Mouse (Mus musculus) embryonic facial prominence, embryonic 12.5 days (tissue): ENCODE data around the gene Lipk. TPM values are rescaled to one million over a fixed set of nuclear protein-coding genes. Genes with fewer than 3 reads are reported as not detected.

Experiments
- ATAC-seq: fragments of 200-750 bp; cut with Nextera tagmentation; 2 replicates; pipeline ENCODE4 v1.8.0; 2017; ENCODE audit not compliant: insufficient number of reproducible peaks, insufficient read depth, low FRiP score, low TSS enrichment
- H3K27ac ChIP-seq: fragments of 300-500 bp; sonication (generic); 2 replicates; pipeline ENCODE4 v1.5.1; 2016; ENCODE audit warnings: mild to moderate bottlenecking
- H3K27me3 ChIP-seq: fragments of 300-500 bp; sonication (generic); 2 replicates; pipeline ENCODE4 v1.6.1; 2016; ENCODE audit warnings: mild to moderate bottlenecking, moderate library complexity
- H3K36me3 ChIP-seq: fragments of 300-500 bp; sonication (generic); 2 replicates; pipeline ENCODE4 v1.6.1; 2016; ENCODE audit warnings: mild to moderate bottlenecking
- H3K4me1 ChIP-seq: fragments of 300-500 bp; sonication (generic); 2 replicates; pipeline ENCODE4 v1.6.1; 2016
- H3K4me2 ChIP-seq: fragments of 300-500 bp; sonication (generic); replicated peaks from 2 replicates; pipeline ENCODE4 v1.6.1; 2016; ENCODE audit warnings: mild to moderate bottlenecking, moderate library complexity
- H3K4me3 ChIP-seq: fragments of 300-500 bp; sonication (generic); 2 replicates; pipeline ENCODE4 v1.5.1; 2016; ENCODE audit warnings: mild to moderate bottlenecking
- H3K9ac ChIP-seq: fragments of 300-500 bp; sonication (generic); 2 replicates; pipeline ENCODE4 v1.6.1; 2016; ENCODE audit warnings: mild to moderate bottlenecking, moderate library complexity
- H3K9me3 ChIP-seq: fragments of 300-500 bp; sonication (generic); 2 replicates; pipeline ENCODE4 v1.6.1; 2016; ENCODE audit warnings: mild to moderate bottlenecking, moderate library complexity
- WGBS: fragments of 180-500 bp; shearing (Covaris S2); methylation state at CpG from one replicate; pipeline ENCODE4 v1.1.7; 2016; 5-methylcytosine and 5-hydroxymethylcytosine counted together
- polyA plus RNA-seq: library from polyadenylated mRNA; unstranded; fragments of >200 nt; fragmentation: Nextera tagmentation; extraction: Ambion mirVana; gene quantifications from 2 replicates; pipeline ENCODE4 v1.2.1, GENCODE M21; 2016

Gene Lipk
- polyA plus RNA-seq, result not detected in 2 replicates

- H3K9me3 ChIP-seq, result no peaks in the 10 kb centered on the region
- H3K27me3 ChIP-seq, result no peaks in the 10 kb centered on the region
- no peak within 1 kb of the TSS for H3K4me2 ChIP-seq
- WGBS, result 86% methylated on average over 6 of the region's 6 CpGs
- H3K4me1 ChIP-seq, result no peaks in the 10 kb centered on the region
- no peak within 1 kb of the TSS for H3K27ac ChIP-seq
- H3K36me3 ChIP-seq, result no peaks in the 10 kb centered on the region
- no peak for ATAC-seq
- H3K9ac ChIP-seq, result no peak within 1 kb of the TSS
- no peak within 1 kb of the TSS for H3K4me3 ChIP-seq
These were observed at the start of gene Lipk for GRCm38 (mm10) chr19:34008002-34008401. Lipk (plus strand) TSS chr19:34008290.

DNA sequence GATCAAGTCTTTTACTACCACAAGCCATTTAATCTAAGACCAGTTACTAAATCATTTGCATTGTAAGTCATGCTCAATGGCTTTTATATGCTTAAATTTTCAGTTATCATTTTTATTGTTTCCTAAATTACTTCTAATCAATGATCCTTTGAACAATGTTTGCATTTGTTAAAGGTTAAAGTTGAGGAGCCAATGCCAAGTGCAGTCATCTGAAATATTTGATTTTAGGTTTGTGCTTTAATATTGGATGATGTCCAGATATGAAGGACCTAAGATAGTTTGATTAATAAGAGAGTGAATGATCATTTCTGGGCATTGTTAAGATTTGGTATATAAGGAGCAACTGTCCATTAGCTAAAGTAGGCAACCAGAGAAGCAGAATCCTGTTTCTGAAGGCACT is 47.2 kb upstream of the Lipk start, which contains the start of gene Lipf:
Gene Lipf (plus strand): TSS at position 301 of the 400 bp plus-strand sequence.
- H3K4me1 ChIP-seq, result no peaks in the 10 kb centered on the region
- no peak within 1 kb of the TSS for H3K4me3 ChIP-seq
- H3K27me3 ChIP-seq, result no peaks in the 10 kb centered on the region
- H3K4me2 ChIP-seq, result no peak within 1 kb of the TSS
- no peak within 1 kb of the TSS for H3K9ac ChIP-seq
- H3K36me3 ChIP-seq, result no peaks in the 10 kb centered on the region
- ATAC-seq, result no peak
- no peaks in the 10 kb centered on the region for H3K9me3 ChIP-seq
- H3K27ac ChIP-seq, result no peak within 1 kb of the TSS

GRCm38 (mm10) chr19:33979007-33979406 is 29.1 kb upstream of the Lipk start:
- Histone ChIP-seq H3K4me3 (no peak overlapping the region), H3K27ac (no peak overlapping the region), H3K4me1 (no peaks in the 10 kb centered on the region), H3K9ac (no peak overlapping the region), H3K27me3 (no peaks in the 10 kb centered on the region), H3K36me3 (no peaks in the 10 kb centered on the region), H3K4me2 (no peak overlapping the region), H3K9me3 (no peaks in the 10 kb centered on the region)
- WGBS, result 42% methylated on average over 3 of the region's 3 CpGs
- ATAC-seq, result no peak

DNA sequence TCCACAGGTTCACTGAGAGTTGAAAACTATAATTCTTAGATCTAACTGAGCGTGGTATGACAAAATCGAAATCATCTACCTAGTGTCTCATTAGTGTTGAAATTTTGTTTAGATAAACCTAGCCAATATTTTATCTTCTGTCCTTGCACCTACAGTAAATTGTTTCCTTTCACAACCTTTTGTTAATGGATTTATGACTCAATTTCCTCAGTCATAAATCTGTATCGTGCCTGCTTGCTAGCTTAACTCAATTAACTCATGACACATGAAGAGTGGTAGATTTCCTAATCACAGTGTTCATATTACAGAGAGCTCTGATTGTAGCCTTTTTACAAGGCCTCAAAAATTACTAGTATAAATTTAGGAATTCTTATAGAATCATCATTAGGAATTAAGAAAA is 25.0 kb upstream of the Lipk start:
- H3K36me3 ChIP-seq, result no peaks in the 10 kb centered on the region
- H3K4me3 ChIP-seq, result no peak overlapping the region
- ATAC-seq, result no peak
- H3K9ac ChIP-seq, result no peak overlapping the region
- no peaks in the 10 kb centered on the region for H3K27me3 ChIP-seq
- no peak overlapping the region for H3K27ac ChIP-seq
- 80% methylated on average over 3 of the region's 3 CpGs for whole genome bisulfite sequencing
- H3K4me1 ChIP-seq, result no peaks in the 10 kb centered on the region
- H3K9me3 ChIP-seq, result no peaks in the 10 kb centered on the region
- H3K4me2 ChIP-seq, result no peak overlapping the region

GRCm38 (mm10) chr19:34021440-34022172 is 13.5 kb downstream of the Lipk start:
- no peaks in the 10 kb centered on the region for H3K9me3 ChIP-seq
- no peak for ATAC-seq
- H3K9ac ChIP-seq, result no peak overlapping the region
- no peak overlapping the region for H3K27ac ChIP-seq
- no peaks in the 10 kb centered on the region for H3K36me3 ChIP-seq
- no peak overlapping the region for H3K4me3 ChIP-seq
- H3K4me2 ChIP-seq, result no peak overlapping the region
- H3K27me3 ChIP-seq, result no peaks in the 10 kb centered on the region
- 86% methylated on average over 11 of the region's 11 CpGs for WGBS
- H3K4me1 ChIP-seq, result no peaks in the 10 kb centered on the region

DNA sequence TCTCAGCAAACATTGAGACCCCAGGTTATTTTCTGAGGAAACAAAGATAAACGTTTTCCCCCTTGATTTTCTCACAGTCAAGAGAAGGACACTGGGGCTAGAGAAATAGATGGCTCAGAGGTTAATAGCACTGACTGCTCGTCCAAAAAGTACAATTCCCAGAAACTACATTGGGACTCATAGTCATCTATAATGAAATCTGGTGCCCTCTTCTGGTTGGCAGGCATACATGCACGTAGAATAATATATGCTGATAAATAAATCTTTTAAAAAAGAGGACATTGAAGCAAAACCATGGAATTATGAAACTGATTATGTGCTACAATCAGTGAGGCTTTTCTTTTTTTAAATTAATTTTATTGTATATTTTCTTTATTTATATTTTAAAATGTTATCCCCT is 14.7 kb downstream of the Lipk start:
- Histone ChIP-seq H3K4me2 (no peak overlapping the region), H3K27ac (no peak overlapping the region), H3K36me3 (no peaks in the 10 kb centered on the region), H3K9ac (no peak overlapping the region), H3K9me3 (no peaks in the 10 kb centered on the region), H3K4me1 (no peaks in the 10 kb centered on the region), H3K27me3 (no peaks in the 10 kb centered on the region), H3K4me3 (no peak overlapping the region)
- ATAC-seq, result no peak
- 46% methylated on average over 3 of the region's 3 CpGs for WGBS

DNA sequence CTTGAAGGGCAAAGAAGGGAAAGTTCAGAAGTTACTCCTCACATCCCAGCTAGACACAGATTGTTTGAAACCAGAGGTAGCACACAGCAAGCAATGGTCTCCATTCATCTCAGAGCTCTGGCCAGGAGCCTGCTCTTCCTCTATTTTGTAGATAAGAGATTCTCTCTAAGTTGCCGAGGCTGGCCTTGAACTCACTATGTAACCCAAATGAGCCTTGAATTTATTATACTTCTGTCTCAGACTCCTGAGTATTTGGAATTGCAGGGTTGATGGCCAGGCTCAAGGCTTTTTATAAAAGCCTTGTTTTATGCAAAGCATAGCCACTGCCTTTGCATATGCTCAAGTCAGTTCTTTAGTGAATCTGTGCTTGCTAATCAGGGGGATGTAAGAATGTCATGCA is 31.6 kb downstream of the Lipk start:
- H3K4me3 ChIP-seq, result no peak overlapping the region
- H3K9ac ChIP-seq, result no peak overlapping the region
- H3K27ac ChIP-seq, result no peak overlapping the region
- no peak overlapping the region for H3K4me2 ChIP-seq
- H3K27me3 ChIP-seq, result no peaks in the 10 kb centered on the region
- no peaks in the 10 kb centered on the region for H3K9me3 ChIP-seq
- 73% methylated on average over 1 of the region's 1 CpGs for WGBS
- ATAC-seq, result no peak
- no peaks in the 10 kb centered on the region for H3K36me3 ChIP-seq
- no peaks in the 10 kb centered on the region for H3K4me1 ChIP-seq

DNA sequence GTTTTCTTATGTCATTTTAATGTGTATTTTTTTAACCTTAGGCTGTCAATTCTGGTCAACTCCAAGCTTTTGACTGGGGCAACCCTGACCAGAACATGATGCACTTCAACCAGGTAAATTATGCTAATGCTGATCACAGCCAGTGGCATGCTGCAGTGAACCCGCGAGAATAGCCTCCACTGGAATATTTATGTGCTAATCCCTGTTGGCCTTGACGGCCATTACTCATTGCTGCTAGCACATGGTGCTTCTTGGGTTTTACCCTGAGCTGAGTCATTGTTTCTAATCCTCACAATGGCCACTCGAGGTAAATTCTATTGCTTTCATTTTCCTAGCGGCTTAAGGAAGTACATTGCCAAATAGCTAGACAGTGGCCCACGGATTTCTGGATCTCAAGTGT is 34.9 kb downstream of the Lipk start:
- Histone ChIP-seq H3K27ac (no peak overlapping the region), H3K36me3 (no peaks in the 10 kb centered on the region), H3K9ac (no peak overlapping the region), H3K4me3 (no peak overlapping the region), H3K4me1 (no peaks in the 10 kb centered on the region), H3K27me3 (no peaks in the 10 kb centered on the region), H3K4me2 (no peak overlapping the region), H3K9me3 (no peaks in the 10 kb centered on the region)
- ATAC-seq, result no peak
- WGBS, result 81% methylated on average over 6 of the region's 6 CpGs

DNA sequence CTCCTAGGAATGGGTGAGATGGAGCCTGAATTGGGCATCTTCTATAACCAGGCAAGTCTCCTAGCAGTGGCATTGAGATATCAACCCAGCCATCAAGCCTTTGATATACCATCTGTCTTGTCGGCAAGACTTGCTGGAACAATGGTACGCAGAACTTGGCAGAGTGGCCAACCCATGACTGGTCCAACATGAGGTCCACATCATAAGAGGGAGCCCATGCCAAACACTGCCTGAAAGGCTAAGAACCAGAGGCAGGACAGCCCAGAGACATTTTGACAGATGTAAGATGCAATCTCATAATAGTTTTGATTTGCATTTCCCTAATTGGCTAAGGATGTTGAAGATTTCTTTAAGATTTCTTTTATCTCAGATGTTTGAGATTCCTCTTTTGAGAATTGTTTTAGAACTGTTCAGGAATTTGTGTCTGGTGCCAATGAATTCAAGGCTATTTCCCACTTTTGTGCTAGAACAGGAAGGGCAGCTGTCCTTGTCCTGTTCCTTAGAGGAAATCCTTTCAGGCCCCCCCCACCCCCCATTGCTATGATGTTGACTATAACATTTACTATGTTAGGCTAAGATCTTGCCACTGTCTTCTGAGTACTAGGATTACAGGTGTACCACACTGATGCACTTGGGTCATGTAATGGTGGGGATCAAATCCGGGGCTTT is 41.4 kb downstream of the Lipk start:
- Histone ChIP-seq H3K4me1 (no peaks in the 10 kb centered on the region), H3K4me3 (no peak overlapping the region), H3K27ac (no peak overlapping the region), H3K9ac (no peak overlapping the region), H3K4me2 (no peak overlapping the region), H3K36me3 (no peaks in the 10 kb centered on the region), H3K27me3 (no peaks in the 10 kb centered on the region), H3K9me3 (no peaks in the 10 kb centered on the region)
- WGBS, result 91% methylated on average over 3 of the region's 3 CpGs
- ATAC-seq, result no peak

DNA sequence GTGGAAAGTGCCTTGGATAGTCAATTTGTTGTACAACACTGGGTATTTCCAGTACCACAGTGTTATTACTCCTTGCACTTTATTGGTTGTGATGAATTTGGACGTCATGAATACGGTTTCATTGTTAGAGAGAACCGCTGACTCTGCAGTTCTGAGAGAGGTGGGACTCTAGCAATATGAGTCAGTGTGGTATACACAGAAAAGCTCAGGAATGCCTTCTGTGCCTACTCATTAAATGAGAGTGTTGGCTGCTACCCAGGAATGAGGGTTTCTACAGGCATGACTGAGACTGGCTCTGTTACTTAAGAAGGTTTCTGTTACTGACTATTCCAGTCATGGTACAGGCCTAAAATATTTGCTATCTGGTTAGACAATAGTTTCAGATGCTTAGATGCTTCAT is 43.4 kb downstream of the Lipk start:
- WGBS, result 84% methylated on average over 3 of the region's 3 CpGs
- ATAC-seq, result no peak
- Histone ChIP-seq H3K36me3 (no peaks in the 10 kb centered on the region), H3K27ac (no peak overlapping the region), H3K27me3 (no peaks in the 10 kb centered on the region), H3K9ac (no peak overlapping the region), H3K4me1 (no peaks in the 10 kb centered on the region), H3K4me2 (no peak overlapping the region), H3K4me3 (no peak overlapping the region), H3K9me3 (no peaks in the 10 kb centered on the region)

DNA sequence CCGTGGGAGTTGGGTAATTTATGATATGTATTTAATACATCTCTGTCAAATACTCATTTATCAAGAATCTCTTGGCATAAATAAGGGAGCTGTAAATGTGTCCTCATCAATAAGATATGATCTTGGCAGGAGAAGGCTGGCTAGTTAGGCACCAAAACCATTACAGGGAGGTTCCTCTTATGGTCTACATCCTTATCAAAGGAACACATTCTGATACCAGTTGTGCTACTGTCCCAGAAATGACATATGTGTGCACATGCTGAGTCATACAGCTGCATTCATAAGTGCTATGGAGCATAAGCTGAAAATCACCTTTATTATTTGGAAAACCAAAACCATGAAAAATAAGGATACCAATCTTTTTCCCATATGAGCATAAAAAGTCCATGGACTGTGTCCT is 55.5 kb downstream of the Lipk start:
- H3K4me1 ChIP-seq, result no peaks in the 10 kb centered on the region
- H3K4me3 ChIP-seq, result no peak overlapping the region
- WGBS, result 62% methylated on average over 1 of the region's 1 CpGs
- no peaks in the 10 kb centered on the region for H3K9me3 ChIP-seq
- no peak overlapping the region for H3K9ac ChIP-seq
- H3K27me3 ChIP-seq, result no peaks in the 10 kb centered on the region
- no peak overlapping the region for H3K4me2 ChIP-seq
- ATAC-seq, result no peak
- H3K27ac ChIP-seq, result no peak overlapping the region
- no peaks in the 10 kb centered on the region for H3K36me3 ChIP-seq

DNA sequence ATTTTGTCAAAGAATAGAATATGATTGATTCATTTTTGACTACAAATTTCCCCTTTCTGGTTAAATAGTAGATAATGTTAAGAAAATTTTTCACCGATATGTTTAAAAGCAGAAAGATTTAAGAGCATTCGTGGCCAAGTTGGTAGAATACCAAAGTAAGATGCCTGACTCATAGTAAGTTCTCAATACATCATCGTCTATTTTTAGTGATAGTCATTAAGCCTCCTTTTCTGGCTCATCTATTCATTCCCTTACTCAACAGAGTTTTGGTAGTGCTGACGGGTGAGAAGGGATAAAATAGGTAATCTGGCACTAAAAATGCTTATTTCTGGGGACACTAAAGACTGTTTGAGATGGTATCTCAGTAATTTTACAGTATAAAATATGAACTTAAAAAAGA is 56.0 kb downstream of the Lipk start:
- Histone ChIP-seq H3K4me2 (no peak overlapping the region), H3K4me1 (no peaks in the 10 kb centered on the region), H3K9me3 (no peaks in the 10 kb centered on the region), H3K27ac (no peak overlapping the region), H3K36me3 (no peaks in the 10 kb centered on the region), H3K9ac (no peak overlapping the region), H3K27me3 (no peaks in the 10 kb centered on the region), H3K4me3 (no peak overlapping the region)
- WGBS, result 87% methylated on average over 4 of the region's 4 CpGs
- no peak for ATAC-seq
